Mouse (Mus musculus): ENCODE results near the gene Mlxip. TPM values are rescaled to one million over a fixed set of nuclear protein-coding genes. Genes with fewer than 3 reads are reported as not detected.

Gene Mlxip
- total RNA-seq, 2 experiments from 2014 or later = 48.5 to 59.9 TPM

DNA sequence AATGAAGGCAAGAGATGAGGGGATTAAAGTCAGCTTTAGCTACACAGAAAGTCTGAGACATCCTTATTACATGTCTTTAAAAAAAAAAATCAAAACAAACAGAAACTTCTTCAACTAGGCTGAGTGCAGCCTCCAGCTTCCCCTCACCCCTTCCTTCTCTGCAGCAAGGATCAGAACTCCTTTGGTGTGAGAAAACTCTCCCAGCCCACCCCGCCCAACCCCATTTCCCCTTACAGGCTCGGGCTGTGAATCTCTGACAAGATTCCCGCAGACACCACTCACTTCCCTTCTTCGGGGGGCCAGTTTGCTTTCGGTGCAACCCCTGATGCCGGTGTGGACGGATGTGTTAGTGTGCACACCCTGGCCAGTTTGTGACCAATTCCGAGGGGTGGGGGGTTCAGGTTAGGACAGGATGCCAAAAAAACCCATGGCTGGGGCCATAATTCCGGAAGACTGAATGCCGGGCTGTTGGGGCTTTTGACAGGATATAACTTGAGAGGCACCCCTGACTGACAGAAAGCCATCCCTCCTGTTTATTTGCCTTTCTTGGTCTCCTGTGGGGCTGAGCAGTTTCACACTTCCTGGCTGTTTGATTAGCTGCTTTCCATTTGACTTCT, 76.3 kb downstream of the Mlxip start:
- DNase-seq = no peak
- intact Hi-C loops (cut with DNase I; ENCODE audit: low total_unique reads) = no loop called here

DNA sequence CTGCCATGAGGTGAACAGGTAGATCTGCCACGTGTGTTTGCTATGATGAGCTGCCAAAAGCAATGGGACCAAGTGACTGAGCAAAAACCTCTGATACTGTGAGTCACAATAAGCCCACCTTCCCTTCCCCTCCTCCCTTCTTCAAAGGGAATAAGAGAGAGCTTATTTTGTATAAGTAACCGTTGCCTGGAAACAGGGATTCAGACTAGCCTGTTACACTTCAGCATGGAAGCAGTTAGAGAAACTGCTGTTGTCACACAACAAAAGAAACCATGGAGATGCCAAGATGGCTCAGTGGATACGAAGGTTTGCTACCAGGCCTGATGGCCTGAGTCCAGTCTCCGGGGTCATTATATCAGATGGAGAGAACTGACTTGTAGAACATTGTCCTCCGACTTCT, 79.2 kb downstream of the Mlxip start:
- no peak for DNase-seq
- intact Hi-C loops (cut with DNase I; ENCODE audit: low total_unique reads) = no loop called here

DNA sequence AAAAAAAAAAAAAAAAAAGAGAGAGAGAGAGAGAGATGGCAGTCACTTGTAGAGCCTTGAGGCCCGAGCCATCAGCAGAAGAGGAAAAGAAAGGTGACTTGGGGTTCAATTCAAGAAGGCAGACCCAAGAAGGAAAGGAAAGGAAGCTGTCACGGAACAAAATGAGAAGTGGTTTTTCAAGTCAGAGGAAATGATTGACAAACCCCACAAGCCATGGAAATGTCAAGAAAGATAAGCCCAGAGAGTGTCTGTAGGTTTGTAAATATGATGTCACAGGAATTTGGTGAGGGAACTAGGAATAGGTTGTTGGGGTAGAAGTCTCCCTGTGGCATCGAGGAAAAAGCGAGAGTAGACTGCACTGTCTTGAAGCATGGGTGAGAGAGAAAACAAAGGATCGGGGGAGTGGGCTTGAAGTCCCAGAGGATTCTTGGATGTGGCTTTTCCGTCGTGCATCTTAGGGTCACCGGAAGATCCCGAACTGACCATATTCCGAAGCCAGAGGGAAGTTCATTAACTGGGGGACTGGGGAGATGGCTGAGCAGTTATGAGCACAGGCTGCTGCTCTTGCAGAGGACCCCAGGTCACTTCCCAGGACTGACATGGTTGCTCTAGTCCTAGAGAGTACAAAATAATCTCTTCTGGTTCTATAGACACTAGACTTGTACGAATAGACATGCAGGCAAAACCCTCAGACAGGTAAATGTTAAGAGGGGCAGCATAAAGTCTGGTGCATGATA, 93.2 kb downstream of the Mlxip start:
- DNase-seq = no peak
- intact Hi-C loops (cut with DNase I; ENCODE audit: low total_unique reads) = no loop called here

DNA sequence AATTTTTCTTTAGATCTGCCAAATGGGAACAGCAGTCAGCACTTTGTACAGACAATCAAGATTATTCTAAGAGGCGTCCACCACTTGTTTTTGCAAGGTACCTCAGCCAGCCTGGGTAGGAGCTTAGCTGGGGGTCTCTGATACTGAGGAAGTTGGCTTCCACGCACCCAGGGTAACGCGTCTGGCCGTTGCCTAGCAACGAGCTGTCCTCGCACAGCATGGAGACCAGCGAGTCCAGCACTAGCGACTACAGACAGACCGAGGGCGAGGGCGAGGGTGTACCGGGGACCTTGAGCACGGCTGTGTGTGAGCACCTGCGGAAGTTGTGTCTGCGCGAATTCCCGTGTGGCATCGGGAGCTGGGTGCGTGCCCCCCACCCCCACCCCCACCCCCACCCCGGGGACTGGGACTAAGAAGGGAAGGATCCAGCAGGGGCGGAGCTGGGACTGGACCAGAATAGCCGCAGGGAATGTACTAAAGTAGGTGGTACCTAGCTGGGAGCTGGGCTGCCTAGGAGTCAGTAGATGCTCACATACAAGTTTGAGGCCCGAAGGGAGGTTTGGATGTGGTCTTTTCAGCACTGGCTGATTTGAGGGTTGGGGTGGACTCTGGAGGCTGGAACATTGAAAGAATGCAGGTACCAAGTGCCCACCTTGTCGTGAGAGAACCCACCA, 94.7 kb downstream of the Mlxip start, which contains the start of the genes Lrrc43 and Il31:
Lrrc43 (plus strand) TSS at position 194 of the 674 bp plus-strand sequence.
Il31 (minus strand) TSS at position 378 of the 674 bp plus-strand sequence.
- intact Hi-C loops (cut with DNase I; ENCODE audit: low total_unique reads) = no loop called here
- no peak for DNase-seq

DNA sequence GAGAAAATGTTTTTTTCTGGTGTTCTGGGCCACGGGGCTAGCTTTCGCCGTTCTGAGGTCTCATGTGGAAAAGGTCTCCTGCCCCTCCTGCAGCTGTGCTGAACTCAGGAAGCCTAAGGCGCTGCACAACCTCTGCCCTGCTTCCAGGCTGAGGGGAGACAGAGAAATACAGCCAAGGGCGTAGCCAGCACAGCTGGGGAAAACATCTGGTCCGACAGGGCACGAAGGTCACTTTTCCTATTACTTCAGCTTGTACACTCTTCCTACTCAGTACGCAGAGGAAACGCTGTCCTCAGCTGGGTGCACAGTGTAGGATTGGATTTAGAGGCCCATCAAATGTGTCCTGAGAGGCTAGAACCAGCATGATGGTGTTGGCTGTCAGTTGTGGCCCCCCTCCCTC, 95.3 kb downstream of the Mlxip start:
- intact Hi-C loops (cut with DNase I; ENCODE audit: low total_unique reads) = no loop called here
- DNase-seq = peak; percentile 53

DNA sequence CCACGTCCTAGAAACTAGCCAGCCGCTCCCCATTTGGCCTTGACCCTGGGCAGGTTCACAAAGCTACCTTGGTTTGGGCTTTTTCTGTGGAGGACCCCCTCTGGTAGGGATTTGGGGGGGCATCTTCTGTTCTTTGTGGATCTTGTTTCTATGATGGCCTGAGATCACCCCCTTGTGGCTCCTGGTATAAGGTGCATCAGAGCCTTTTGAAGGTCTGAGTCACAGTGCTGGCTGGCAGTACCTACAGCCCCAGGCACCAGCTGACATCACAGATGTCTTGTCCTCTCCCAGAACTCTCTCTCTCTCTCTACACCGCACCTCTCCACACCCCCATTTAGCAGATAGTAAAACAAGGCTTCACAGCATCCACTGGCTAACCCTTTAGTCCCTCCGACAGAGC, 105.1 kb downstream of the Mlxip start:
- no peak for DNase-seq
- intact Hi-C loops (cut with DNase I; ENCODE audit: low total_unique reads) = loop anchor here (5.0 kb wide), 2 partner anchors 47 to 127 kb away; no protein-coding TSS in a partner anchor

DNA sequence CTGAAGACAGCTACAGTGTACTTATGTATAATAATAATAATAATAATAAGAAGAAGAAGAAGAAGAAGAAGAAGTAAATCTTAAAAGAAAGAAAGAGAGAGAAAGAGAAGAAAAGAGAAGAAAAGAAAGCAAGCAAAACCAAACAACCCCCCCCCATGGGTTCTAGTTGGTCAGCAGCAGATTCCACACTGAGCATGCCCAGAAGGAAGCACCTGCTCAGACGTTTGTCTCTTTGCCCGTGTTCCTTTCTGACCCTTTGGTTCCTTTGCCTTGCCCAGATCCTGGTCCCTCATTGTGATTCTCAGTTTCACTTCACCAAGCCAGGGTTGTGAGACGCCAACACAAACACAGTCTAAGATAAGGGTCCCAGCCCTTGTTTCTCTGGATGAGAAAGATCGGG, 107.4 kb downstream of the Mlxip start:
- DNase-seq = no peak
- intact Hi-C loops (cut with DNase I; ENCODE audit: low total_unique reads) = loop anchor here (5.0 kb wide), 2 partner anchors 50 to 130 kb away; no protein-coding TSS in a partner anchor

Other genes starting within 250 kb of the Mlxip start
- 10 to 100 TPM; 19.2 to 19.5 TPM for gene Psmd9, start 225.4 kb upstream of the Mlxip start, total RNA-seq (2021)
- not detected for gene Hpd, start 212.1 kb upstream of the Mlxip start, total RNA-seq (2021)
- 1 to 10 TPM; 2.0 to 2.2 TPM for gene Wdr66, start 142.7 kb upstream of the Mlxip start, total RNA-seq (2021)
- 10 to 100 TPM; 12.7 to 14.6 TPM for gene Bcl7a, start 51.0 kb upstream of the Mlxip start, total RNA-seq (2021)
- gene Lrrc43, start 94.5 kb downstream of the Mlxip start, total RNA-seq (2021) = not detected
- gene Il31, start 94.7 kb downstream of the Mlxip start, total RNA-seq (2021) = not detected
- not detected for gene B3gnt4, start 115.7 kb downstream of the Mlxip start, total RNA-seq (2021)
- gene Diablo, start 129.4 kb downstream of the Mlxip start, total RNA-seq (2021) = 10 to 100 TPM; 35.7 to 36.8 TPM
- gene Gm49027, start 130.7 kb downstream of the Mlxip start, total RNA-seq (2021) = under 1 TPM; 0.16 to 0.29 TPM
- gene Vps33a, start 178.2 kb downstream of the Mlxip start, total RNA-seq (2021) = 10 to 100 TPM; 23.0 to 25.4 TPM

Data from gastrocnemius, postnatal 14 days (tissue).